Mouse (Mus musculus): ENCODE data around the gene Ssbp2.

Gene Ssbp2

GRCm38 (mm10) chr13:91536711-91537110 is 76.6 kb downstream of the Ssbp2 start:
- DNase-seq: no peak

GRCm38 (mm10) chr13:91540145-91541068 is 80.3 kb downstream of the Ssbp2 start:
- DNase-seq: peak; percentile 55

GRCm38 (mm10) chr13:91541069-91541429 is 81.0 kb downstream of the Ssbp2 start:
- peak; percentile 83 for DNase-seq

DNA sequence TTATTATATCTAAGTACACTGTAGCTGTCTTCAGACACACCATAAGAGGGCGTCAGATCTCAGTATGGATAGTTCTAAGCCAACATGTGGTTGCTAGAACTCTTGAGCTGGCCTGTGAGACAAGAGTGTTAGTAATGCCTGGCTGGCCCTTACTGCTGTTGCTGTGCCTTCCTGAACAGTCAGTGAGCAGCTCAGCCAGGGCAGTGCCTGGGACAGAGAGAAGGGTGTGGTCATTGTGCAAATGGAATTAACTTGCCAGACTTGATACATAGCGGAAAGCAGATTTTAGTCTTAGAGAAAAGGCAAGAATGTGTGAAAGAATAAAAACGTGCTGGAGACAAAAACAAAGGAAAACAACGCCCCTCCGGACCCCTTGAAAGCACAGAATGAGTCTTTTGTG is 83.5 kb downstream of the Ssbp2 start:
- DNase-seq: no peak

DNA sequence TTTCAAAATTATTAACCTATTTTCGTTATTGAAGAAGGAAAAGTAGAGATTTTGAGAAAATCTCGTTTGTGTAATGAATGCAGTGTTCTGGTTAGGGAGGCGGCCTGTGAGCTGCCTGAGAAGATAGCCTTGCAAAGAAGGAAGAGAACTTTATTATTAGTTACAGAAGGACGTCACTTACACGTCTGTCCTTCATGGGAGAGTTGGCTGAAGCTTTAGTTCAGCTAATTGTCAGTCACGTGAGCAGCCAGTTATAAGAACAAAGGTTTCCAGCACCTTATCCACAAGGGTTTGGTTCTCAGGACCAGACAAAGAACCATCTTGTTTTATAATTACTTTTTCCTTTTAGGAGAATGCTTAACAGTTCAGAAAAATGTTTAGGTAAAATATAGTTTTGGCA is 104.0 kb downstream of the Ssbp2 start:
- no peak for DNase-seq

- no peak for DNase-seq
Measured at GRCm38 (mm10) chr13:91564755-91565154, 104.7 kb downstream of the Ssbp2 start.

DNA sequence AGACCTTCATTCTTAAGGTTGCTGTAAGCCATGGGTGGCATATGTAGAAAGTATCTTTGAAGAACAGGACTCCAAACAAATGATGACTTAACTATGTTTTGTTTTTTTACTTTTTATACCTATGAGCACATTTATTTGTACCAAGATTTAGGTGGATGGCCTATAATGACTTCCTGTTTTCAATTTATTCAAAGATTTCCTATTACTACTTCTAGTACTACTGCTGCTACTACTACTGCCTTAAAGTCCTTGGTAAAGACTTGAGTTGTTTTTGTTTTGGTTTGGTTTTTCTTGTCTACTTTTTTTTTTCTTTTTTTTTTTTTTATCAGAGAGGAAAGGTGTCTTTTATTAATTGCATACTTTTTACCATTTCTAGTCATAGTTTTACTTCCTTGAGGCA is 121.4 kb downstream of the Ssbp2 start:
- DNase-seq: no peak

GRCm38 (mm10) chr13:91582212-91582611 is 122.1 kb downstream of the Ssbp2 start:
- no peak for DNase-seq

DNA sequence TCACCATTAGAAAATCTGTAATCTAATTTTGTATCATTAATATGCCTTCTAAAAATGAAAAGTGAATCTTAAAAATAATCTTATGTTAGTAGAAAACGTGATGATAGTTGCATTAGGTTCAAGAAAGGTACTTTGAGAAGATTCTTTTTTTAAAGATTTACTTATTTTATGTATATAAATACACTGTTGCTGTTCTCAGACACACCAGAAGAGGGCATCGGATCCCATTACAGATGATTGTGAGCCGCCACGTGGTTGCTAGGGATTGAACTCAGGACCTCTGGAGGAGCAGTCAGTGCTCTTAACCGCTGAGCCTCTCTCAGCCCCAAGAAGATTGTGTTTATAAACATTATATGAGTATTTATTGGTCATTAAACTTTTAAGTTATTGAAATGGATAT is 126.3 kb downstream of the Ssbp2 start:
- no peak for DNase-seq

DNA sequence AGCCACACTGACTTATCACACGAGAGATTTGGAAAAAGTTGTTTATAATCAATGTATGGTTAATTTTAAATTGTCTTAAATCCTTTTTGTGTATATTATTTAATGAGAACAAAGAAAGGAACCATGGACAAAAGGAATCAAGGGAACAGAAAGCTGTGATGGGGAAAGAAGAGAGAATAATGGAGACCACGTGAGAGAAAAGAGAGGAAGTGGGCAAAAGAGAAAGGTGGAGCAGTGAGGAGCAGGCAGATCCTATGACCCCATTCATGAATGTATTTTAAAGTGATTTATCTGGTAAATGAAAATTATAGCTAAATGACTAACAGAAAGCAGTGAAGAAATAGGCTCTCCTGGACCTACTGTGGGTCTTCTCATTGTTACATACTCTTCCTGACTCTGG is 128.4 kb downstream of the Ssbp2 start:
- DNase-seq: no peak

- no peak for DNase-seq
Measured at GRCm38 (mm10) chr13:91591863-91592262, 131.8 kb downstream of the Ssbp2 start.

- no peak for DNase-seq
Measured at GRCm38 (mm10) chr13:91595284-91595683, 135.2 kb downstream of the Ssbp2 start.

- no peak for DNase-seq
Measured at GRCm38 (mm10) chr13:91599594-91599993, 139.5 kb downstream of the Ssbp2 start.

- DNase-seq: no peak
Measured at GRCm38 (mm10) chr13:91605043-91605840, 145.2 kb downstream of the Ssbp2 start.

- no peak for DNase-seq
Measured at GRCm38 (mm10) chr13:91610601-91611000, 150.5 kb downstream of the Ssbp2 start.

DNA sequence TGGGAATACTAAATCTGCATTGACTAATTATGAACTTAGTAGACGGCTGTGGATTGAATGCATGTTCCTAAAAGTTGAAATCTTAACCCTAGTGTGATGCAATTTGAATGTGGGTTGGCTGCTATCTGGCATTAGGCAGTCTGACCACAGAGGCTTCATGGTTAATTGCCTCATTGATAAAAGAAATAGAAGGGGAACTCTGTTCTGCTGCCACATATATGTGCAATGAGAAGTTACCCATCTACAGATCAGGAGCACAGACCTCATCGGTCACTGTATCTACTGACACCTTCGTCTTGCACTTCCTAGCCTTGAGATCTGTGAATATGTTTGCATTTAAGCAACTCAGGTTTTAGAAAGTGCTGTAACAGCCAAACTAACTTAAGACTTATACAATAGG is 151.8 kb downstream of the Ssbp2 start:
- no peak for DNase-seq

DNA sequence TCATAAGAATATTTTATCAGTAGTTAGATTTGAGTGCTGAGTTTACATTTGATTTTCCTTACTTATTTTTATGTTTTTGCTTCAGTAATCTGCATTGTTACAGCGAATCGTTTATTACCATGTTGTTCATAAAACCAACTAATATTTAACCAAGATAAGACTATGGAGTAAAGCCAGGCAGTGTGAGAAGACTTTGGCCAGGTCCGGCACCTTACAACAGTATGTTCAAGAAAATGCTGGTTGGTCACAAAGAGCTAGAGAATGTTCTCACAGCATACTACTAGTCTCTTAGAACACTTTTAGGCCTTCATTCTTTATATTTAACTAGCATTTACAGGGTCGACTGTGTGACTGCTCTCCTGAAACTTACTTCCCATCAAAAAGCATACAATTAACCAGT is 152.5 kb downstream of the Ssbp2 start:
- no peak for DNase-seq

DNA sequence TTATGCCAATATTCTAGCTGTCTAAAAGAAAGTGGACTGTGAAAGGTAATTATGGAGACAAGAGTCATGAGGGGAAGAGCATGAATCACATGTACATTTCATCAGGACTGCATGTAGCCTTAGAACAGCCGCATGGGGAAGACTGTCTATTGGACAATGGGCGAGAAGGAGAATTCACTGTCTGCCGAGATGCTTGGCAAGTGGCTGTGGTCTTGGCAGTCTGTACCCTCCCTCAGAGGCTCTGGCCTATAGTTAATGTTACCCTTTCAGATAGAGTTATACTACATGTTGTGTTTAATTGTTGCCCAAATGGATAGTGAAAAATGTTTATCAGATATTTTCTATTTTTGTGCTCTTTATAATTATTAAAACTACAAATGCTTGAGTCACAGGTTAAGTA is 156.0 kb downstream of the Ssbp2 start:
- DNase-seq: no peak

- DNase-seq: no peak
Measured at GRCm38 (mm10) chr13:91616876-91617275, 156.8 kb downstream of the Ssbp2 start.

- no peak for DNase-seq
Measured at GRCm38 (mm10) chr13:91619431-91619830, 159.3 kb downstream of the Ssbp2 start.

DNA sequence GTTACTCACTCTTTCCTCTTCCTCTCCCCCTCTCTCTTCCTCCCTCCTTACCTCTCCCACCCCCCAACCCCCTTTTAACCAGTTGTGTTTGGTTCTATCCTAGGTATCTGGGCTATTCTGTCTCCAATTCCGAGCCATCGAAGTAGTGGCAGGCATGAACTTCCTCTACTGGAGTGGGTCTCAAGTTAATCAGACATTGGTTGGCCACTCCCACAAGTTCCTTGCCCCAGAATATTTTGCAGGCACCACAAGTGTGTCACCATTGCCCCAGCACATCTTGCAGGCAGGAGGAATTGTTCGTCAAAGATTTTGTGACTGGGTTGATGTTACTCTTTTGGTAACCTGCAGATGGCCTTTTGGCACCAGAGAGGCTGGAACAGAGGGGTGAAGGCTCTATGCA is 160.5 kb downstream of the Ssbp2 start:
- no peak for DNase-seq

- no peak for DNase-seq
Measured at GRCm38 (mm10) chr13:91631291-91631799, 171.3 kb downstream of the Ssbp2 start.

DNA sequence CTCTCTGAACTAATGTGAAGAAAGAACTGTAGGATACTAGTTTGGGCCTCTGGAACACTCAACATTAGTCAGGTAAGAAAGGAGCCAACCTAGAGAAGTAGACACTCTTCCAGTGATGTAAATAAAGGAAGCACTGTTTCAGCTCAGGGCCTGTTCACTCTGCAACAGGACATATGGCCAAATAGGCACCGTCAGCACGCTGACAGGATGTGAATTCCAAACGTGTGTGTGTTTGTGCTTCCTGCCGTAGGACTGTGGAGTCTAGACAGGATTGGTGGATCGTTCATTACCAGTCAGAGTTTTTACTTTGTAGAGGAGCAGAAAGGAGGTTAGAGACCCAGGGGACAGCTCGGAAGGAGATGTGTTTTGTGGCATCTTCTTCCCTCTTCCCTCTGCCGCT is 174.0 kb downstream of the Ssbp2 start:
- DNase-seq: no peak

- no peak for DNase-seq
Measured at GRCm38 (mm10) chr13:91635957-91636356, 175.9 kb downstream of the Ssbp2 start.
